ENCODE assay signal across 9 mouse cellular contexts in genomic region chr15:24596242-24596641, GRCm38 (mm10).
DNase-seq lines count a peak whose midpoint lies in the region; ATAC-seq and TF ChIP-seq lines count a peak whose summit lies in the region.
"Had no signal": no experiment of that assay in that cellular context is flagged by ENCODE, and none has a peak within 500 bp of the region (broad histone marks: within the 10 kb centered on the region; RNA-seq: fewer than 3 reads in every experiment).

No protein-coding gene starts in this region.

- H3K27me3 ChIP-seq in heart, postnatal 0 days (ENCODE audit: control insufficient read depth, insufficient read depth, low read length) = no peaks in the 10 kb centered on the region
- no peaks in the 10 kb centered on the region for H3K27me3 ChIP-seq in heart, embryonic 10.5 days (ENCODE audit: insufficient read depth, poor library complexity, severe bottlenecking)
- H3K27me3 ChIP-seq in MEL (ENCODE audit: control insufficient read depth in 1 of 2, insufficient read depth in 2 of 2, low read length in 2 of 2) = no peaks in the 10 kb centered on the region
- H3K27me3 ChIP-seq: limb, embryonic 12.5 days had no signal

- 38% methylated on average over 4 of the region's 4 CpGs for WGBS in heart, postnatal 0 days
- 40% methylated on average over 4 of the region's 4 CpGs for WGBS in heart, embryonic 10.5 days

- peak; percentile 41 for TF ChIP-seq RAD21 in MEL (IDR thresholded peaks at IDR 0.05; ENCODE audit: low read depth, low read length)

- intact Hi-C loops in left cerebral cortex, postnatal 14 days (cut with DNase I) = loop anchor here (2.0 kb wide), 1 partner anchor 819 kb away; no protein-coding TSS in a partner anchor

- H3K9me3 ChIP-seq in heart, postnatal 0 days (replicated peaks; ENCODE audit: control insufficient read depth, low read length) = no peaks in the 10 kb centered on the region
- H3K9me3 ChIP-seq in heart, embryonic 10.5 days = no peaks in the 10 kb centered on the region
- no peaks in the 10 kb centered on the region for H3K9me3 ChIP-seq in MEL (replicated peaks; ENCODE audit: insufficient read depth, low read length)
- H3K9me3 ChIP-seq: limb, embryonic 12.5 days had no signal

- TF ChIP-seq CTCF in heart, postnatal 0 days (IDR thresholded peaks at IDR 0.05; ENCODE audit: low read depth) = peak; percentile 49
- peak; percentile 6 to 59 (median 40); a peak in 4 of 6 replicates for TF ChIP-seq CTCF in MEL (IDR thresholded peaks at IDR 0.05 in 2 of 3, conservative IDR thresholded peaks at IDR 0.05 in 1 of 3; ENCODE audit: control insufficient read depth in 1 of 3, insufficient read depth in 1 of 3, low read depth in 2 of 3, low read length in 3 of 3, poor library complexity in 1 of 3, severe bottlenecking in 1 of 3)
- TF ChIP-seq CTCF in cortical plate, adult 2 months (IDR thresholded peaks at IDR 0.05; ENCODE audit: extremely low read depth, insufficient read depth, low read length) = peak; percentile 73

- no peak overlapping the region for H3K4me3 ChIP-seq in heart, postnatal 0 days (ENCODE audit: low read depth, low read length)
- no peak overlapping the region for H3K4me3 ChIP-seq in heart, embryonic 10.5 days
- H3K4me3 ChIP-seq in MEL (ENCODE audit: control insufficient read depth in 1 of 2, insufficient read depth in 1 of 2, low read depth in 2 of 2, low read length in 2 of 2) = no peak overlapping the region
- H3K4me3 ChIP-seq in cortical plate, adult 2 months (ENCODE audit: insufficient read depth, low read length) = no peak overlapping the region
- H3K4me3 ChIP-seq: limb, embryonic 12.5 days had no signal

- H3K9ac ChIP-seq in heart, postnatal 0 days (replicated peaks; ENCODE audit: low read depth, low read length) = no peak overlapping the region
- no peak overlapping the region for H3K9ac ChIP-seq in MEL (ENCODE audit: control insufficient read depth, low read depth, low read length, poor library complexity, severe bottlenecking)
- H3K9ac ChIP-seq: limb, embryonic 12.5 days had no signal

- no peak for ATAC-seq in heart, postnatal 0 days (ENCODE audit: insufficient read depth, low read depth)
- peak; percentile 72 to 87 for ATAC-seq in hematopoietic stem cell, adult 5-6 weeks (replicated peaks in 1 of 2; ENCODE audit: insufficient read depth in 1 of 2, low FRiP score in 2 of 2, low TSS enrichment in 1 of 2, low read depth in 1 of 2, poor library complexity in 2 of 2, severe bottlenecking in 2 of 2)
- no peak for ATAC-seq in megakaryocyte-erythroid progenitor cell, adult 5-6 weeks (replicated peaks; ENCODE audit: low FRiP score, low TSS enrichment, poor library complexity, severe bottlenecking)

- H3K36me3 ChIP-seq in heart, postnatal 0 days (replicated peaks; ENCODE audit: control insufficient read depth, insufficient read depth, low read length) = no peaks in the 10 kb centered on the region
- H3K36me3 ChIP-seq in heart, embryonic 10.5 days = no peaks in the 10 kb centered on the region
- H3K36me3 ChIP-seq in MEL (ENCODE audit: control insufficient read depth in 1 of 2, insufficient read depth in 2 of 2, low read length in 2 of 2) = no peaks in the 10 kb centered on the region
- H3K36me3 ChIP-seq: limb, embryonic 12.5 days had no signal

- H3K4me2 ChIP-seq in heart, postnatal 0 days (ENCODE audit: low read depth, low read length) = no peak overlapping the region
- H3K4me2 ChIP-seq: limb, embryonic 12.5 days had no signal

- H3K79me2 ChIP-seq in MEL (ENCODE audit: control insufficient read depth, insufficient read depth, low read length, poor library complexity) = no peaks in the 10 kb centered on the region

- TF ChIP-seq POLR2A in MEL (IDR thresholded peaks at IDR 0.05; ENCODE audit: control insufficient read depth in 1 of 2, insufficient read depth in 1 of 2, low read depth in 1 of 2, low read length in 2 of 2, poor library complexity in 1 of 2) = no peak
- TF ChIP-seq POLR2A in cortical plate, adult 2 months (IDR thresholded peaks at IDR 0.05; ENCODE audit: extremely low read depth, insufficient read depth, low read length) = no peak

- H3K4me1 ChIP-seq in heart, postnatal 0 days (ENCODE audit: control insufficient read depth, insufficient read depth) = no peaks in the 10 kb centered on the region
- no peaks in the 10 kb centered on the region for H3K4me1 ChIP-seq in heart, embryonic 10.5 days
- no peaks in the 10 kb centered on the region for H3K4me1 ChIP-seq in MEL (ENCODE audit: control insufficient read depth in 1 of 2, insufficient read depth in 2 of 2, low read length in 2 of 2)
- no peaks in the 10 kb centered on the region for H3K4me1 ChIP-seq in cortical plate, adult 2 months (ENCODE audit: control insufficient read depth, insufficient read depth, low read length)
- H3K4me1 ChIP-seq: limb, embryonic 12.5 days had no signal

- no peak overlapping the region for H3K27ac ChIP-seq in heart, postnatal 0 days (ENCODE audit: low read depth)
- no peak overlapping the region for H3K27ac ChIP-seq in heart, embryonic 10.5 days
- H3K27ac ChIP-seq in MEL (ENCODE audit: control insufficient read depth, low read depth, low read length) = no peak overlapping the region
- H3K27ac ChIP-seq in cortical plate, adult 2 months (ENCODE audit: insufficient read depth, low read length) = no peak overlapping the region
- H3K27ac ChIP-seq: limb, embryonic 12.5 days had no signal

- DNase-seq in heart, postnatal 0 days (ENCODE audit: low spot score) = peak; percentile 24
- no peak for DNase-seq in heart, embryonic 10.5 days (ENCODE audit: low spot score)
- DNase-seq in MEL (ENCODE audit: low read depth, low spot score) = peak; percentile 6
- DNase-seq in left cerebral cortex, postnatal 14 days (ENCODE audit: low spot score in 2 of 2) = peak; percentile 72 to 78
- peak; percentile 41 for DNase-seq in neural tube, embryonic 10.5 days (ENCODE audit: extremely low spot score, low spot score)

- no peak for TF ChIP-seq EP300 in heart, postnatal 0 days (IDR thresholded peaks at IDR 0.05; ENCODE audit: low read depth)
- no peak for TF ChIP-seq EP300 in MEL (IDR thresholded peaks at IDR 0.05; ENCODE audit: low read depth in 1 of 2, low read length in 2 of 2)

TF ChIP-seq in MEL, 35 proteins besides CTCF, POLR2A, EP300 and RAD21:
- TF ChIP-seq MAX (IDR thresholded peaks at IDR 0.05; ENCODE audit: low read length) = no peak
- TF ChIP-seq ZMIZ1 (IDR thresholded peaks at IDR 0.05; ENCODE audit: low read depth, low read length) = no peak
- TF ChIP-seq TCF12 (IDR thresholded peaks at IDR 0.05; ENCODE audit: low read depth, low read length) = no peak
- no peak for TF ChIP-seq GABPA (IDR thresholded peaks at IDR 0.05; ENCODE audit: low read depth, low read length)
- peak; percentile 50 for TF ChIP-seq SMC3 (IDR thresholded peaks at IDR 0.05; ENCODE audit: low read depth, low read length)
- no peak for TF ChIP-seq ETS1 (IDR thresholded peaks at IDR 0.05; ENCODE audit: low read depth, low read length)
- peak; percentile 56 for TF ChIP-seq ZC3H11A (IDR thresholded peaks at IDR 0.05; ENCODE audit: low read depth, low read length)
- peak; percentile 70 for TF ChIP-seq ZNF384 (IDR thresholded peaks at IDR 0.05; ENCODE audit: low read depth, low read length)

Comparison
In these comparisons a context has a peak if more than half of its experiments do, and no peak if none do; other contexts are left out.
1. ATAC-seq: peak in hematopoietic stem cell, adult 5-6 weeks (2 of 2); none in heart, postnatal 0 days (single experiment) and megakaryocyte-erythroid progenitor cell, adult 5-6 weeks (single experiment).
2. Peak in every context shown above with its lines, with median percentiles within 50 percentile points of each other: CTCF ChIP-seq.